Comparison of ENCODE assay signal across 11 mouse cellular contexts in genomic region chr15:103514914-103515313, GRCm38 (mm10). TPM values are rescaled to one million over a fixed set of nuclear protein-coding genes. Genes with fewer than 3 reads are reported as not detected.
A peak's percentile ranks its signal among the peaks of the same experiment; 100 is the strongest.
DNase-seq lines count a peak whose midpoint lies in the region; ATAC-seq and TF ChIP-seq lines count a peak whose summit lies in the region.
"Had no signal": no experiment of that assay in that cellular context is flagged by ENCODE, and none has a peak within 500 bp of the region (broad histone marks: within the 10 kb centered on the region; RNA-seq: fewer than 3 reads in every experiment).

No protein-coding gene starts in this region.

- 0 out of 2 replicates have a peak overlapping the region, but pooled peaks have one; percentile 11 for H3K27ac ChIP-seq in heart, embryonic 11.5 days (ENCODE audit: low read depth, low read length)
- H3K27ac ChIP-seq in limb, embryonic 13.5 days, result no peak overlapping the region
- peak overlapping the region; percentile 75 for H3K27ac ChIP-seq in stomach, postnatal 0 days (replicated peaks)
- H3K27ac ChIP-seq: liver, embryonic 15.5 days had no signal

- 21% methylated on average over 3 of the region's 3 CpGs for WGBS in heart, embryonic 11.5 days (ENCODE audit: insufficient replicate concordance)
- WGBS in limb, embryonic 13.5 days, result 48% methylated on average over 3 of the region's 3 CpGs
- WGBS in stomach, postnatal 0 days, result 30% methylated on average over 3 of the region's 3 CpGs

- TF ChIP-seq EP300 in stomach, postnatal 0 days (optimal IDR thresholded peaks at IDR 0.05), result no peak

- peak; percentile 15 to 33 for DNase-seq in urinary bladder, postnatal 36 days (ENCODE audit: low spot score in 2 of 2)
- DNase-seq in urinary bladder, postnatal 10 days (ENCODE audit: low spot score), result no peak
- no peak for DNase-seq in stomach, postnatal 0 days (ENCODE audit: low spot score)
- no peak for DNase-seq in ovary, adult 18-20 months (ENCODE audit: low spot score)
- no peak for DNase-seq in layer of hippocampus, adult 9-11 months

- no peak for ATAC-seq in heart, embryonic 11.5 days (replicated peaks; ENCODE audit: insufficient number of reproducible peaks, low FRiP score, low TSS enrichment)
- ATAC-seq in limb, embryonic 13.5 days (ENCODE audit: low FRiP score, low read depth), result no peak
- no peak; the same call in 1 of the 2 replicates for ATAC-seq in stomach, postnatal 0 days (ENCODE audit: low FRiP score, low TSS enrichment)
- ATAC-seq in megakaryocyte-erythroid progenitor cell, adult 5-6 weeks (replicated peaks; ENCODE audit: low FRiP score, low TSS enrichment, poor library complexity, severe bottlenecking), result no peak

- peaks cover 21% of the 10 kb centered on the region for H3K4me1 ChIP-seq in heart, embryonic 11.5 days (ENCODE audit: control insufficient read depth, insufficient read depth, low read length)
- peaks cover 34% of the 10 kb centered on the region for H3K4me1 ChIP-seq in limb, embryonic 13.5 days
- no peaks in the 10 kb centered on the region for H3K4me1 ChIP-seq in stomach, postnatal 0 days (replicated peaks; ENCODE audit: control insufficient read depth, insufficient read depth)

- H3K4me3 ChIP-seq in heart, embryonic 11.5 days (ENCODE audit: low read depth, low read length), result peak overlapping the region; percentile 2; the same call in 1 of the 2 replicates
- H3K4me3 ChIP-seq in limb, embryonic 13.5 days, result peak overlapping the region; percentile 16; the same call in 1 of the 2 replicates
- H3K4me3 ChIP-seq in stomach, postnatal 0 days (ENCODE audit: low read depth, low read length), result no peak overlapping the region
- H3K4me3 ChIP-seq: liver, embryonic 15.5 days had no signal

- no peaks in the 10 kb centered on the region for H3K36me3 ChIP-seq in heart, embryonic 11.5 days (ENCODE audit: control insufficient read depth, insufficient read depth, low read length)
- H3K36me3 ChIP-seq in limb, embryonic 13.5 days, result no peaks in the 10 kb centered on the region
- no peaks in the 10 kb centered on the region for H3K36me3 ChIP-seq in stomach, postnatal 0 days (ENCODE audit: control insufficient read depth, insufficient read depth, low read length)
- H3K36me3 ChIP-seq: liver, embryonic 15.5 days had no signal

- H3K27me3 ChIP-seq in heart, embryonic 11.5 days (ENCODE audit: control insufficient read depth, insufficient read depth, low read length), result no peaks in the 10 kb centered on the region
- H3K27me3 ChIP-seq in limb, embryonic 13.5 days, result peaks cover 12% of the 10 kb centered on the region; the same call in 1 of the 2 replicates
- no peaks in the 10 kb centered on the region for H3K27me3 ChIP-seq in stomach, postnatal 0 days (ENCODE audit: control insufficient read depth, insufficient read depth, low read length)

- H3K4me2 ChIP-seq in heart, embryonic 11.5 days, result peak overlapping the region; percentile 67
- peak overlapping the region; percentile 63 for H3K4me2 ChIP-seq in limb, embryonic 13.5 days (replicated peaks)
- peak overlapping the region; percentile 42 for H3K4me2 ChIP-seq in stomach, postnatal 0 days (replicated peaks; ENCODE audit: low read depth)

- peak overlapping the region; percentile 52; the same call in 1 of the 2 replicates for H3K9ac ChIP-seq in heart, embryonic 11.5 days (ENCODE audit: low read depth, low read length)
- peak overlapping the region; percentile 14; the same call in 1 of the 2 replicates for H3K9ac ChIP-seq in limb, embryonic 13.5 days
- H3K9ac ChIP-seq in stomach, postnatal 0 days (ENCODE audit: low read length), result no peak overlapping the region
- H3K9ac ChIP-seq: liver, embryonic 15.5 days had no signal

- TF ChIP-seq CTCF in stomach, postnatal 0 days (IDR thresholded peaks at IDR 0.05; ENCODE audit: low read depth), result no peak

- no peaks in the 10 kb centered on the region for H3K9me3 ChIP-seq in heart, embryonic 11.5 days (replicated peaks; ENCODE audit: control insufficient read depth, low read length)
- H3K9me3 ChIP-seq in limb, embryonic 13.5 days, result no peaks in the 10 kb centered on the region
- H3K9me3 ChIP-seq in stomach, postnatal 0 days (ENCODE audit: control insufficient read depth, low read length), result no peaks in the 10 kb centered on the region
- H3K9me3 ChIP-seq: liver, embryonic 15.5 days had no signal

RNA-seq across cellular contexts. Expression of gene Pde1b, which starts 12.1 kb away (rescaled TPM):
- polyA plus RNA-seq in heart, embryonic 11.5 days (2014; fragmentation: Nextera tagmentation; extraction: Ambion mirVana), result 4.0 and 4.3 TPM in 2 replicates
- 4.8 TPM in 2 replicates for polyA plus RNA-seq in limb, embryonic 13.5 days (2015; fragmentation: Nextera tagmentation; extraction: Ambion mirVana)
- polyA plus RNA-seq in stomach, postnatal 0 days (2015; fragmentation: Nextera tagmentation; extraction: Ambion mirVana), result 5.0 and 5.8 TPM in 2 replicates
- total RNA-seq in megakaryocyte-erythroid progenitor cell, adult 5-6 weeks (2014; fragmentation: Nextera tagmentation), result 3.6 and 5.8 TPM in 2 replicates
- total RNA-seq in megakaryocyte-erythroid progenitor cell, adult 5-6 weeks (2017), result 1.3 and 1.5 TPM in 2 replicates

RNA-seq across cellular contexts. Expression of gene Ppp1r1a, which starts 22.9 kb away (rescaled TPM):
- 82.6 and 82.9 TPM in 2 replicates for polyA plus RNA-seq in heart, embryonic 11.5 days (2014; fragmentation: Nextera tagmentation; extraction: Ambion mirVana)
- 7.6 and 8.7 TPM in 2 replicates for polyA plus RNA-seq in limb, embryonic 13.5 days (2015; fragmentation: Nextera tagmentation; extraction: Ambion mirVana)
- polyA plus RNA-seq in stomach, postnatal 0 days (2015; fragmentation: Nextera tagmentation; extraction: Ambion mirVana), result 7.1 and 7.7 TPM in 2 replicates
- not detected in 2 replicates for total RNA-seq in megakaryocyte-erythroid progenitor cell, adult 5-6 weeks (2014; fragmentation: Nextera tagmentation)
- total RNA-seq in megakaryocyte-erythroid progenitor cell, adult 5-6 weeks (2017), result not detected in 2 replicates

RNA-seq across cellular contexts. Expression of gene Glycam1, which starts 50.0 kb away (rescaled TPM):
- not detected in 2 replicates for polyA plus RNA-seq in heart, embryonic 11.5 days (2014; fragmentation: Nextera tagmentation; extraction: Ambion mirVana)
- polyA plus RNA-seq in limb, embryonic 13.5 days (2015; fragmentation: Nextera tagmentation; extraction: Ambion mirVana), result not detected in 2 replicates
- polyA plus RNA-seq in stomach, postnatal 0 days (2015; fragmentation: Nextera tagmentation; extraction: Ambion mirVana), result 1.7 and 3.4 TPM in 2 replicates
- total RNA-seq in megakaryocyte-erythroid progenitor cell, adult 5-6 weeks (2014; fragmentation: Nextera tagmentation), result not detected in 2 replicates
- not detected in 2 replicates for total RNA-seq in megakaryocyte-erythroid progenitor cell, adult 5-6 weeks (2017)
- polyA plus RNA-seq: embryonic facial prominence, embryonic 11.5 days; liver, embryonic 15.5 days; testis, adult 2 months had no signal

Comparison
In these comparisons a context has a peak if more than half of its experiments do, and no peak if none do; other contexts are left out.
1. DNase-seq: peak in urinary bladder, postnatal 36 days (2 of 2); none in urinary bladder, postnatal 10 days (single experiment), stomach, postnatal 0 days (single experiment), ovary, adult 18-20 months (single experiment) and layer of hippocampus, adult 9-11 months (single experiment).
2. Peak in every context shown above with its lines, with median percentiles within 50 percentile points of each other: H3K4me2 ChIP-seq.